Mouse (Mus musculus) left cerebral cortex, postnatal 14 days (tissue): Measurements from ENCODE around the gene Ccdc54. TPM values are rescaled to one million over a fixed set of nuclear protein-coding genes. Genes with fewer than 3 reads are reported as not detected.

Source experiments
- DNase-seq, 2 experiments: peaks; one replicate each; pipeline ENCODE4 v3.0.0; 2021 to 2022; ENCODE audit warnings: low spot score in 2 of 2, mixed read lengths in 1 of 2
- intact Hi-C: fragments of 180-260 bp; cut with DNase I; formaldehyde crosslinking; loops from one replicate; pipeline ENCODE4 v1.15.1; 2025
- long read RNA-seq, 2 experiments: library from polyadenylated mRNA; stranded (forward); transcript quantifications; one replicate each; pipeline ENCODE4 v2.0.0; 2021
- total RNA-seq, 2 experiments: library from RNA; stranded (reverse); gene quantifications; 2 replicates each; pipeline ENCODE4 v1.2.3; 2021

Gene Ccdc54
- total RNA-seq = not detected
- long read RNA-seq, experiment 1 = 0 reads
- long read RNA-seq, experiment 2 = 0 reads

- DNase-seq = no peak
- intact Hi-C loops = no loop called here
Measured at GRCm38 (mm10) chr16:50591054-50591453, at the start of gene Ccdc54. Gene Ccdc54, minus strand, starts transcription at chr16:50591154.

- DNase-seq = no peak
- intact Hi-C loops = no loop called here
Measured at GRCm38 (mm10) chr16:50632585-50632984, 41.6 kb upstream of the Ccdc54 start.

- DNase-seq = no peak
Measured at GRCm38 (mm10) chr16:50615569-50615968, 24.6 kb upstream of the Ccdc54 start.

GRCm38 (mm10) chr16:50612944-50613343 lies 22.0 kb upstream of the Ccdc54 start:
- DNase-seq = no peak
- intact Hi-C loops = no loop called here

More at GRCm38 (mm10) chr16:50615569-50615968, 24.6 kb upstream of the Ccdc54 start:
- intact Hi-C loops = no loop called here

- intact Hi-C loops = no loop called here
- DNase-seq = peak; percentile 45 to 72
Measured at GRCm38 (mm10) chr16:50610580-50610979, 19.6 kb upstream of the Ccdc54 start.

GRCm38 (mm10) chr16:50607776-50608562 lies 17.0 kb upstream of the Ccdc54 start:
- intact Hi-C loops = no loop called here
- DNase-seq = peak; percentile 10 to 13

GRCm38 (mm10) chr16:50604826-50605225 lies 13.9 kb upstream of the Ccdc54 start:
- intact Hi-C loops = no loop called here

GRCm38 (mm10) chr16:50601947-50602346 lies 11.0 kb upstream of the Ccdc54 start:
- no peak for DNase-seq
- intact Hi-C loops = no loop called here

More at GRCm38 (mm10) chr16:50604826-50605225, 13.9 kb upstream of the Ccdc54 start:
- DNase-seq = no peak

- no peak for DNase-seq
Measured at GRCm38 (mm10) chr16:50600665-50601064, 9.7 kb upstream of the Ccdc54 start.

GRCm38 (mm10) chr16:50596679-50597078 lies 5.7 kb upstream of the Ccdc54 start:
- intact Hi-C loops = no loop called here
- no peak for DNase-seq

More at GRCm38 (mm10) chr16:50600665-50601064, 9.7 kb upstream of the Ccdc54 start:
- intact Hi-C loops = no loop called here

- intact Hi-C loops = no loop called here
- DNase-seq = no peak
Measured at GRCm38 (mm10) chr16:50596171-50596570, 5.2 kb upstream of the Ccdc54 start.

- no peak for DNase-seq
- intact Hi-C loops = no loop called here
Measured at GRCm38 (mm10) chr16:50594876-50595275, 3.9 kb upstream of the Ccdc54 start.

GRCm38 (mm10) chr16:50593361-50593760 lies 2.4 kb upstream of the Ccdc54 start:
- intact Hi-C loops = no loop called here
- no peak for DNase-seq

GRCm38 (mm10) chr16:50589574-50590151 lies 1.3 kb downstream of the Ccdc54 start:
- intact Hi-C loops = no loop called here

GRCm38 (mm10) chr16:50588191-50588590 lies 2.8 kb downstream of the Ccdc54 start:
- intact Hi-C loops = no loop called here
- no peak for DNase-seq

More at GRCm38 (mm10) chr16:50589574-50590151, 1.3 kb downstream of the Ccdc54 start:
- no peak for DNase-seq

GRCm38 (mm10) chr16:50587139-50587538 lies 3.8 kb downstream of the Ccdc54 start:
- no peak for DNase-seq
- intact Hi-C loops = no loop called here

GRCm38 (mm10) chr16:50578361-50578760 lies 12.6 kb downstream of the Ccdc54 start:
- no peak for DNase-seq
- intact Hi-C loops = no loop called here

GRCm38 (mm10) chr16:50572557-50572956 lies 18.4 kb downstream of the Ccdc54 start:
- DNase-seq = peak; percentile 24 to 37

GRCm38 (mm10) chr16:50559163-50559771 lies 31.7 kb downstream of the Ccdc54 start:
- intact Hi-C loops = no loop called here

More at GRCm38 (mm10) chr16:50572557-50572956, 18.4 kb downstream of the Ccdc54 start:
- intact Hi-C loops = no loop called here

GRCm38 (mm10) chr16:50553828-50554227 lies 37.1 kb downstream of the Ccdc54 start:
- intact Hi-C loops = no loop called here
- DNase-seq = no peak

More at GRCm38 (mm10) chr16:50559163-50559771, 31.7 kb downstream of the Ccdc54 start:
- DNase-seq = no peak
